Mouse (Mus musculus): ENCODE data around the gene Ndrg2.
"Not testable (repeated sequence)": the region's sequence is repeated elsewhere in the genome, so short reads cannot be mapped to it uniquely, and the experiment has no call there.

The Ndrg2 gene

GRCm38 (mm10) chr14:51877517-51877916, 36.4 kb downstream of the Ndrg2 start:
- no peak for DNase-seq (ENCODE audit: low spot score)

- peak; percentile 20 for DNase-seq (ENCODE audit: low spot score)
Observed at GRCm38 (mm10) chr14:51871741-51872140, 42.2 kb downstream of the Ndrg2 start.

GRCm38 (mm10) chr14:51870756-51871155, 43.2 kb downstream of the Ndrg2 start:
- DNase-seq (ENCODE audit: low spot score): no peak

DNA sequence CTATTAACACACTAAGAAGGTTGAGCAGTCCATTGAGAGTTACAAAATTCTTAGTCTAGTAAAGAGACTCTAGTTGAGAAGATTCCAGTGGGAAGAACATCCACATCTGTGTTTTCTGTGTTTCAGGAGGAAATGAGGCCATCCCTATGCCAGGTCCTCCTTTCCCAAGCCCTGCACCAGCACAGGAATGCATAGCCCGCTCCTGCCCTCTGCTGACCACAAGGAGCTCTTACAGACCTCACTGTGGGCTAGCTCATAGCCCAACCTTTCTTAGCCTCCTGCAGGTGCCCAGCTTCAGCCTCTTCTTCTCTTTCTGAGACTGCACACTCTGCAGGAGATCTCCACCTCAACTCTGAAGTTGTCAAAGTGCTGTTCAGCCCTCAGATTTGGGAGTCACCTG, 50.4 kb downstream of the Ndrg2 start:
- not testable (repeated sequence) for DNase-seq (ENCODE audit: low spot score)

DNA sequence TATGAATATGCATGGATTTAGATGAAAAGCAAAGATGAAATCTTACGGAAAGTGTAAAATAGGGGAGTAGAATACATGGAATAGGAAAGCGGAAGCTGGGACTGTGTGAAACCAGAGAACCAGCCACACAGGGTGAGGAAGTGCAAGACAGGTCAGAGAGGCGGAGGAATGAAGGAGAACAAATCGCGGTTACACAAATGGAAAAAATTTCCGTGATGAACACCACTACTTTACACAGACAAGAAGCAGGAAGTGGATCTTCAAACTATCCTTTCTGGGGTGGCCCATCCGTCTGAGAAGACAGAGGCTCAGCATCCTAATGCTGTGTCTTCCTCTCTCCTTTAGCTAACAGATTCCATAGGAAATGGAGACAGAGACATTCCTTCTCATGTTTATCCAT, 58.7 kb downstream of the Ndrg2 start:
- not testable (repeated sequence) for DNase-seq (ENCODE audit: low spot score)
